Mouse (Mus musculus): ENCODE results near the gene Nin. TPM values are rescaled to one million over a fixed set of nuclear protein-coding genes. Genes with fewer than 3 reads are reported as not detected.

The Nin gene
- total and polyA plus RNA-seq, 3 experiments, result 48.4 to 49.1 TPM; not detected in 1

DNA sequence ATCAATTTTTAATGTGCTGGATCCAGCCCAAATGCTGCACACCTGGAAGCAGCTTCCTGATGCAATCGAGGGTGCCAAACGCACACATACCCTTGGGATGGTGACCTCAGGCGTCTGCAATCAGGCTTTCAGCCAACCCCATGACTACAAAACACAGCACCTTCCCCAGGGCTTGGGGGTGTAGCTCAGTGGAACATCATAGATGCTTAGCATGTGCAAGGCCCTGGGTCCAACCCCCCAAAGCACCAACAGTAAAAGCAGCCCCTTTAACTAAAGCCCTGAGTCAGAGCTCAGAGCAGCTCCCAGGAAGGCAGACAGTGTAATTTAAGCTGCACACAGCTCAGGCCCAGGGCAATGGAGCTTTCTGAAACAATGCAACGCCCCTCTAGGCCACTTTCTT is 9.3 kb downstream of the Nin start:
- no peak overlapping the region for H3K27ac ChIP-seq (ENCODE audit: control insufficient read depth, low read depth, low read length)
- TF ChIP-seq RCOR1 (IDR thresholded peaks at IDR 0.05; ENCODE audit: low read depth, low read length) (no peak), MEF2A (IDR thresholded peaks at IDR 0.05; ENCODE audit: extremely low read depth, insufficient replicate concordance, low read depth, low read length, poor library complexity, severe bottlenecking) (no peak), BHLHE40 (IDR thresholded peaks at IDR 0.05; ENCODE audit: borderline replicate concordance, low read depth, low read length) (no peak), ZKSCAN1 (IDR thresholded peaks at IDR 0.05; ENCODE audit: low read depth, low read length) (no peak), KAT2A (conservative IDR thresholded peaks at IDR 0.05; ENCODE audit: low read depth, low read length) (no peak)
- H3K36me3 ChIP-seq (ENCODE audit: control insufficient read depth in 1 of 2, insufficient read depth in 2 of 2, low read length in 2 of 2), result peaks cover 2 to 27% of the 10 kb centered on the region in 2 experiments
- no peak for DNase-seq (ENCODE audit: low read depth, low spot score)
- no peak overlapping the region for H3K9ac ChIP-seq (ENCODE audit: control insufficient read depth, low read depth, low read length, poor library complexity, severe bottlenecking)
- H3K27me3 ChIP-seq (ENCODE audit: control insufficient read depth in 1 of 2, insufficient read depth in 2 of 2, low read length in 2 of 2), result no peaks in the 10 kb centered on the region
- no peaks in the 10 kb centered on the region for H3K9me3 ChIP-seq (replicated peaks; ENCODE audit: insufficient read depth, low read length)
- H3K79me2 ChIP-seq (ENCODE audit: control insufficient read depth, insufficient read depth, low read length, poor library complexity), result peaks cover 48% of the 10 kb centered on the region
- peaks cover 3 to 21% of the 10 kb centered on the region in 2 experiments for H3K4me1 ChIP-seq (ENCODE audit: control insufficient read depth in 1 of 2, insufficient read depth in 2 of 2, low read length in 2 of 2)
- no peak overlapping the region for H3K4me3 ChIP-seq (ENCODE audit: control insufficient read depth in 1 of 2, insufficient read depth in 1 of 2, low read depth in 2 of 2, low read length in 2 of 2)

DNA sequence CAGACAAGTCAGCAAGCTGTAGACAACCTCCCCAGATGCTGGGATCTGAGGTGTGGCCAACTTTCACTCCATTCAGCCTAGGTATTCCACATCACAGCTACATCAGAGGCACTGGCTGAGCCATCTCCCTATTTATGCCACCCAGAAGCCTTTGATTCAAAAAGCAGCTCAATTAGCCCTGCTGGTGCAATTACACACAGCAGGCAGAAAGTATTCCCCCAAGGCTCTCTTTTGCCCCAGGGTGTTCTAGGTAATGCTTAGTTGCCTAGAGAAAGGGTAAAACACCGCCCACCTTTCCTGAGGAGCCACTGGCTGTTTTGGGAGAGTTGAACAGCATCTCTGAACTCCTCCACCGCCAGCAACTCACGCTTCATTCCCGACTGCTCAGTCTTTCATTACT is 10.3 kb downstream of the Nin start:
- Histone ChIP-seq H3K9ac (ENCODE audit: control insufficient read depth, low read depth, low read length, poor library complexity, severe bottlenecking) (no peak overlapping the region), H3K4me1 (ENCODE audit: control insufficient read depth in 1 of 2, insufficient read depth in 2 of 2, low read length in 2 of 2) (peaks cover 3 to 17% of the 10 kb centered on the region in 2 experiments), H3K36me3 (ENCODE audit: control insufficient read depth in 1 of 2, insufficient read depth in 2 of 2, low read length in 2 of 2) (peaks cover 2 to 18% of the 10 kb centered on the region in 2 experiments), H3K4me3 (ENCODE audit: control insufficient read depth in 1 of 2, insufficient read depth in 1 of 2, low read depth in 2 of 2, low read length in 2 of 2) (no peak overlapping the region), H3K9me3 (replicated peaks; ENCODE audit: insufficient read depth, low read length) (no peaks in the 10 kb centered on the region), H3K27me3 (ENCODE audit: control insufficient read depth in 1 of 2, insufficient read depth in 2 of 2, low read length in 2 of 2) (no peaks in the 10 kb centered on the region), H3K27ac (ENCODE audit: control insufficient read depth, low read depth, low read length) (no peak overlapping the region), H3K79me2 (ENCODE audit: control insufficient read depth, insufficient read depth, low read length, poor library complexity) (peaks cover 41% of the 10 kb centered on the region)
- TF ChIP-seq MYB (IDR thresholded peaks at IDR 0.05; ENCODE audit: low read depth, low read length), result no peak
- TF ChIP-seq E2F4 (IDR thresholded peaks at IDR 0.05; ENCODE audit: borderline replicate concordance, low read depth, low read length), result no peak
- no peak for TF ChIP-seq ZKSCAN1 (IDR thresholded peaks at IDR 0.05; ENCODE audit: low read depth, low read length)
- no peak for TF ChIP-seq NRF1 (IDR thresholded peaks at IDR 0.05; ENCODE audit: insufficient read depth, low read depth, low read length, poor library complexity, severe bottlenecking)
- no peak for TF ChIP-seq ELF1 (IDR thresholded peaks at IDR 0.05; ENCODE audit: low read depth, low read length)
- no peak for TF ChIP-seq SIN3A (IDR thresholded peaks at IDR 0.05; ENCODE audit: low read length)
- TF ChIP-seq TBP (IDR thresholded peaks at IDR 0.05; ENCODE audit: low read depth, low read length), result no peak
- no peak for TF ChIP-seq MAFK (IDR thresholded peaks at IDR 0.05; ENCODE audit: borderline replicate concordance, low read depth, low read length)
- no peak for TF ChIP-seq NELFE (IDR thresholded peaks at IDR 0.05; ENCODE audit: low read depth, low read length)
- no peak for TF ChIP-seq RAD21 (IDR thresholded peaks at IDR 0.05; ENCODE audit: low read depth, low read length)
- no peak for TF ChIP-seq MYC (IDR thresholded peaks at IDR 0.05; ENCODE audit: low read depth, low read length)
- TF ChIP-seq GATA1 (IDR thresholded peaks at IDR 0.05; ENCODE audit: low read depth, low read length), result no peak
- no peak for TF ChIP-seq RCOR1 (IDR thresholded peaks at IDR 0.05; ENCODE audit: low read depth, low read length)
- no peak for TF ChIP-seq ETS1 (IDR thresholded peaks at IDR 0.05; ENCODE audit: low read depth, low read length)
- no peak for TF ChIP-seq MEF2A (IDR thresholded peaks at IDR 0.05; ENCODE audit: extremely low read depth, insufficient replicate concordance, low read depth, low read length, poor library complexity, severe bottlenecking)
- no peak for TF ChIP-seq UBTF (IDR thresholded peaks at IDR 0.05; ENCODE audit: borderline replicate concordance, insufficient read depth, low read depth, low read length)
- no peak for TF ChIP-seq HCFC1 (IDR thresholded peaks at IDR 0.05; ENCODE audit: low read depth, low read length)
- TF ChIP-seq BHLHE40 (IDR thresholded peaks at IDR 0.05; ENCODE audit: borderline replicate concordance, low read depth, low read length), result no peak
- no peak for TF ChIP-seq POLR2AphosphoS2 (IDR thresholded peaks at IDR 0.05; ENCODE audit: low read length)
- TF ChIP-seq USF1 (IDR thresholded peaks at IDR 0.05; ENCODE audit: low read depth, low read length), result no peak
- DNase-seq (ENCODE audit: low read depth, low spot score), result no peak

Measured in MEL (cell line).